Mouse (Mus musculus) G1E (cell line): Measurements from ENCODE around the gene Mbd4. TPM values are rescaled to one million over a fixed set of nuclear protein-coding genes. Genes with fewer than 3 reads are reported as not detected.

Experiments used
- ATAC-seq: 2 replicates; pipeline ENCODE4 v1.8.0; 2016; ENCODE audit warnings: mild to moderate bottlenecking; ENCODE audit not compliant: insufficient number of reproducible peaks, poor library complexity, low FRiP score, severe bottlenecking; ENCODE audit errors: extremely low read depth
- DNase-seq: peaks from one replicate; pipeline ENCODE4 v3.0.0; 2012; ENCODE audit warnings: low spot score
- H3K27me3 ChIP-seq: 2 replicates; pipeline ENCODE4 v1.6.1; 2012; ENCODE audit warnings: mild to moderate bottlenecking, low read length, inconsistent platforms; ENCODE audit not compliant: insufficient read depth
- H3K36me3 ChIP-seq: replicated peaks from 2 replicates; pipeline ENCODE3; 2012; ENCODE audit warnings: mild to moderate bottlenecking, inconsistent platforms
- H3K4me1 ChIP-seq: 2 replicates; pipeline ENCODE4 v1.6.1; 2012; ENCODE audit warnings: low read depth, low read length, inconsistent platforms, mixed read lengths; ENCODE audit not compliant: insufficient read depth
- H3K4me3 ChIP-seq: 2 replicates; pipeline ENCODE4 v1.5.1; 2012; ENCODE audit warnings: low read depth, mild to moderate bottlenecking, inconsistent platforms, low read length, moderate library complexity, mixed read lengths
- H3K9me3 ChIP-seq: replicated peaks from 2 replicates; pipeline ENCODE4 v1.6.1; 2012; ENCODE audit warnings: inconsistent platforms
- CTCF ChIP-seq: IDR thresholded peaks from 2 replicates; pipeline ENCODE4 v1.5.1; 2012; ENCODE audit warnings: low read depth, low read length, inconsistent platforms, mixed read lengths
- GATA1 ChIP-seq: IDR thresholded peaks from 2 replicates; pipeline ENCODE4 v1.6.1; 2012; ENCODE audit warnings: borderline replicate concordance, low read length, inconsistent platforms, mixed read lengths
- GATA2 ChIP-seq: IDR thresholded peaks from 2 replicates; pipeline ENCODE4 v1.6.1; 2012; ENCODE audit warnings: low read depth, low read length, inconsistent platforms, borderline replicate concordance
- POLR2AphosphoS5 ChIP-seq: IDR thresholded peaks from 2 replicates; pipeline ENCODE4 v1.6.1; 2012; ENCODE audit warnings: low read depth, low read length, inconsistent platforms; ENCODE audit not compliant: insufficient replicate concordance
- TAL1 ChIP-seq: conservative IDR thresholded peaks from 2 replicates; pipeline ENCODE4 v1.6.1; 2012; ENCODE audit warnings: low read depth, low read length, inconsistent platforms, mixed read lengths
- polyA plus RNA-seq: library from polyadenylated mRNA; stranded (reverse); fragments of >175 nt; gene quantifications from 2 replicates; pipeline ENCODE4 v1.2.3, GENCODE M21; 2012
- total RNA-seq, 2 experiments: library from RNA; stranded (forward) in 1 of 2; stranded (reverse) in 1 of 2; fragments of 200-1000 nt in 1 of 2; fragments of >200 nt in 1 of 2; fragmentation: Nextera tagmentation in 1 of 2; gene quantifications; 2 replicates each; pipeline ENCODE4 v1.2.3; 2014 to 2017

The Mbd4 gene
- total and polyA plus RNA-seq, 3 experiments, result 1.7 to 25.8 (median 20.1) TPM

- Histone ChIP-seq H3K4me3 (no peak overlapping the region), H3K27me3 (no peaks in the 10 kb centered on the region), H3K9me3 (no peaks in the 10 kb centered on the region), H3K36me3 (peaks cover 14% of the 10 kb centered on the region), H3K4me1 (peaks cover 21% of the 10 kb centered on the region)
- no peak for TF ChIP-seq POLR2AphosphoS5
- TF ChIP-seq CTCF, result 0 out of 2 replicates have a peak, but pooled peaks have one; percentile 23
- no peak for TF ChIP-seq GATA2
- ATAC-seq (no peak), DNase-seq (no peak)
Observed at GRCm38 (mm10) chr6:115854432-115854831, 1.3 kb upstream of the Mbd4 start.

DNA sequence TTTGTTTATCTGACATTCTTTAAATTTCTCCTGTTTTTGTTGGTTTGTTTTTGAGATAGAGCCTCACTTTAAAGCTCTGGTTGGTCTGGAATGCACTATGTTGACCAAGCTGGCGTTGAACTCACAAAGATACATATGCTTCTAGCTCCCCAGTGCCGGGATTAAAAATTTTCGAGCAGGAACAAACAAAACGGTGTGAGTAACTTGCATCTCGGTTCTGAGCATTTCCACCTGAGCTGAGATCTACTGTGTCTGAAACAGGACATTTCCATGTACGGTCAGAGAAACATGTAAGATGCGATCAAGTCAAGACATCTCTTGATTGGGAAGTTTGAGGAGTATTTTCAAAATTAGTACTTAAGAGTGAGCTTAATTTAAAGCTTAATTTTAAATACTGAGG lies 814 bp upstream of the Mbd4 start:
- Histone ChIP-seq H3K4me3 (peak overlapping the region; percentile 76), H3K4me1 (peaks cover 19% of the 10 kb centered on the region), H3K27me3 (no peaks in the 10 kb centered on the region), H3K36me3 (peaks cover 18% of the 10 kb centered on the region), H3K9me3 (no peaks in the 10 kb centered on the region)
- no peak for ATAC-seq
- no peak for DNase-seq
- TF ChIP-seq GATA1, result no peak
- TF ChIP-seq TAL1, result no peak
- no peak for TF ChIP-seq GATA2
- TF ChIP-seq POLR2AphosphoS5, result no peak
- no peak for TF ChIP-seq CTCF

- TF ChIP-seq CTCF, result no peak
- TF ChIP-seq POLR2AphosphoS5, result no peak
- TF ChIP-seq GATA1, result no peak
- no peak for TF ChIP-seq GATA2
- no peaks in the 10 kb centered on the region for H3K9me3 ChIP-seq
- H3K27me3 ChIP-seq, result no peaks in the 10 kb centered on the region
- H3K36me3 ChIP-seq, result peaks cover 31% of the 10 kb centered on the region
- ATAC-seq (no peak), DNase-seq (peak; percentile 45)
- peaks cover 25% of the 10 kb centered on the region for H3K4me1 ChIP-seq
- H3K4me3 ChIP-seq, result peak overlapping the region; percentile 76
Observed at GRCm38 (mm10) chr6:115852446-115853090, 603 bp downstream of the Mbd4 start.

DNA sequence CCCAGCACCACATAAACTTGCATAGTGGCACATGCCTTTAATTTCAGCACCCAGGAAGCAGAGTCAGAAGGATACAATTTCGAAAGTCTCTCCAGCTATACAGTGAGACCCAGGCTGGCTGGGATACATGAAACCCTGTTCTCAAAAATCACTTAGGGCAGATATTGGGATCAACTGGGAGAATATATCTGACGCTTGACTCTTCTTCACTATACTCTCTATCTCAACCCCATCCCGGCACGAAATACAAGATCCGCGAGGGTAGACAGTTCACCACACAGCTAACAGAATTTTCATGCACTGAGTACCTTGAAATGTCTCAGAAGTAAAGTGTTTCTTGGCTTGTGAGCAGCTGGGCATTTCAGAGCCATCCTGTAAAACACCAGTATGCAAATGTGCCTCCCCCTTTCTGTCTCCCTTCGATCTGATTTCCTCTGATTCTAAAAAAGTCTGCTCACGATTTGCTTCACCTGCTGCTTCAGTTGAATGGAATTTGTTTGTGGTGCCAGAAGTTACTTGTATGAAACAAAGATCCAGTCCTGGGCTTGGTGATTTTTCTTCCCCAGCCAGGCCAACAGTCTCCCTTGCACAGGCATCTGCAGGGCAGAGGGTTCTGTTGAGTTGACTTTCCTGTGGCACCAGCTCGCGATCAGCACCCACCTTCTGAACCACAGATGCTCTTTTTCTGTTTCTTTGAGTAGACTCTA lies 4.4 kb downstream of the Mbd4 start:
- H3K4me3 ChIP-seq, result no peak overlapping the region
- H3K27me3 ChIP-seq, result no peaks in the 10 kb centered on the region
- peaks cover 57% of the 10 kb centered on the region for H3K36me3 ChIP-seq
- no peaks in the 10 kb centered on the region for H3K9me3 ChIP-seq
- DNase-seq (no peak), ATAC-seq (no peak)
- H3K4me1 ChIP-seq, result peaks cover 27% of the 10 kb centered on the region
- TF ChIP-seq GATA2 (no peak), TAL1 (no peak), CTCF (no peak), POLR2AphosphoS5 (no peak), GATA1 (no peak)

GRCm38 (mm10) chr6:115846640-115847411 lies 6.3 kb downstream of the Mbd4 start:
- peaks cover 76% of the 10 kb centered on the region for H3K36me3 ChIP-seq
- H3K27me3 ChIP-seq, result no peaks in the 10 kb centered on the region
- DNase-seq (no peak), ATAC-seq (peak; percentile 15; the same call in 1 of the 2 replicates)
- H3K4me1 ChIP-seq, result peaks cover 16% of the 10 kb centered on the region
- no peak overlapping the region for H3K4me3 ChIP-seq
- TF ChIP-seq GATA2 (no peak), CTCF (peak; percentile 38; the same call in 1 of the 2 replicates)
- H3K9me3 ChIP-seq, result no peaks in the 10 kb centered on the region

DNA sequence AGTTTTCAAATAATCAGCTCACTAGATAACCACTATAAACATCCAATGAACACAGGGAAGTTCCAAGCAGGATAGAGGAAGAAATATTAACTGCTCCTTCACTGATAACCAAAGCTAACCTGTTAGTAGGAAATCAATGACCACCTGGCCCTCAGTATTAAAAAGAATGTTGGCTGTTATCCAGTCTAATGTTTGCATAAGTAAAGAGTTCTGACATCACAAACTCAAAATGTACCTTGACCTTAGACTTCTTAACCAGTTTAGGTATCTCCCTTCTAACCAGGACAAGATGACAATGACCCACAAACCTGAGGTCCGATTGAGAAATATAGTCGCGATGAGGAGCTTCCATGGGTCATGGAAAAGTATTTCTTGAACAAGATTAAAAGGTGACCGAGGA lies 8.2 kb downstream of the Mbd4 start:
- no peak for TF ChIP-seq CTCF
- no peak for DNase-seq
- no peaks in the 10 kb centered on the region for H3K27me3 ChIP-seq
- no peak for ATAC-seq
- no peak overlapping the region for H3K4me3 ChIP-seq
- H3K4me1 ChIP-seq, result peaks cover 10% of the 10 kb centered on the region
- peaks cover 74% of the 10 kb centered on the region for H3K36me3 ChIP-seq
- no peaks in the 10 kb centered on the region for H3K9me3 ChIP-seq

DNA sequence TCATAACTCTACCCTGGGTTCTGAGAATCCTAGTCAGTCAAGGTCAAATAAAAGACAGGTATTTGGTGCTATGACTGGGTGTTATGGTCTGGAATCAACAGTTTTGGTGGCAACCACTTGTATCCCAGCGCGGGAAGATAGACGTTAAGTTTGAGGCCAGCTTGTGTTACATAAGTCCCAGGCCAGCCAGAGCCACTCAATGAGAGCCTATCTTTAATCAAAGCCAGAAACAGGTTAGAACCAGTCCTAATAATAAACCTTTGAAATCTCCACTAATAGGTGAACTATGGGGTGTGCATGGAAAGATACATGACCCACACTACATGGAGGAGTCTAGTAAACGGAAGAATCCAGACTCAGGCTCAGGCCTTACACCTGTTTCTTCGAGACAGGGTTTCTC lies 14.4 kb downstream of the Mbd4 start:
- TF ChIP-seq TAL1 (no peak), GATA1 (no peak), GATA2 (no peak), CTCF (no peak), POLR2AphosphoS5 (no peak)
- H3K9me3 ChIP-seq, result no peaks in the 10 kb centered on the region
- H3K4me3 ChIP-seq, result no peak overlapping the region
- DNase-seq (no peak), ATAC-seq (no peak)
- peaks cover 36% of the 10 kb centered on the region for H3K36me3 ChIP-seq
- H3K4me1 ChIP-seq, result peaks cover 19% of the 10 kb centered on the region
- H3K27me3 ChIP-seq, result no peaks in the 10 kb centered on the region
